Mouse (Mus musculus) embryonic facial prominence, embryonic 15.5 days (tissue): ENCODE measurements around the gene Cmip. TPM values are rescaled to one million over a fixed set of nuclear protein-coding genes. Genes with fewer than 3 reads are reported as not detected.

Source experiments
- ATAC-seq: fragments of 200-750 bp; cut with Nextera tagmentation; 2 replicates; pipeline ENCODE4 v1.8.0; 2017; ENCODE audit warnings: low read depth, moderate TSS enrichment; ENCODE audit not compliant: insufficient number of reproducible peaks, low FRiP score, low TSS enrichment
- H3K27ac ChIP-seq: fragments of 300-500 bp; sonication (generic); replicated peaks from 2 replicates; pipeline ENCODE4 v1.5.1; 2015; ENCODE audit warnings: mild to moderate bottlenecking, inconsistent platforms
- H3K27me3 ChIP-seq: fragments of 300-500 bp; sonication (generic); 2 replicates; pipeline ENCODE4 v1.6.1; 2015; ENCODE audit warnings: inconsistent platforms
- H3K36me3 ChIP-seq: fragments of 300-500 bp; sonication (generic); 2 replicates; pipeline ENCODE4 v1.6.1; 2015; ENCODE audit warnings: mild to moderate bottlenecking, inconsistent platforms
- H3K4me1 ChIP-seq: fragments of 300-500 bp; sonication (generic); 2 replicates; pipeline ENCODE4 v1.6.1; 2015; ENCODE audit warnings: inconsistent platforms
- H3K4me2 ChIP-seq: fragments of 300-500 bp; sonication (generic); replicated peaks from 2 replicates; pipeline ENCODE4 v1.6.1; 2015; ENCODE audit warnings: mild to moderate bottlenecking, inconsistent platforms
- H3K4me3 ChIP-seq: fragments of 300-500 bp; sonication (generic); replicated peaks from 2 replicates; pipeline ENCODE4 v1.5.1; 2015; ENCODE audit warnings: mild to moderate bottlenecking, inconsistent platforms
- H3K9ac ChIP-seq: fragments of 300-500 bp; sonication (generic); 2 replicates; pipeline ENCODE4 v1.6.1; 2015; ENCODE audit warnings: inconsistent platforms
- H3K9me3 ChIP-seq: fragments of 300-500 bp; sonication (generic); replicated peaks from 2 replicates; pipeline ENCODE4 v1.6.1; 2016; ENCODE audit warnings: inconsistent platforms
- whole genome bisulfite sequencing: fragments of 180-500 bp; shearing (Covaris S2); methylation state at CpG from one replicate; pipeline ENCODE4 v1.1.7; 2015; 5-methylcytosine and 5-hydroxymethylcytosine counted together
- polyA plus RNA-seq: library from polyadenylated mRNA; unstranded; fragments of >200 nt; fragmentation: Nextera tagmentation; extraction: Ambion mirVana; gene quantifications from 2 replicates; pipeline ENCODE4 v1.2.1, GENCODE M21; 2015

Cmip gene
- polyA plus RNA-seq, 1 experiment from 2014 or later: 25.9 TPM

GRCm38 (mm10) chr8:117451072-117451471 is 194.2 kb downstream of the Cmip start:
- WGBS: 83% methylated on average over 9 of the region's 9 CpGs

GRCm38 (mm10) chr8:117453974-117454373 is 197.1 kb downstream of the Cmip start:
- 73% methylated on average over 6 of the region's 6 CpGs for WGBS
- H3K36me3 ChIP-seq: peaks cover 88% of the 10 kb centered on the region
- no peak overlapping the region for H3K27ac ChIP-seq
- no peak overlapping the region for H3K9ac ChIP-seq
- no peaks in the 10 kb centered on the region for H3K9me3 ChIP-seq
- H3K4me2 ChIP-seq: no peak overlapping the region
- ATAC-seq: no peak
- H3K27me3 ChIP-seq: no peaks in the 10 kb centered on the region
- no peak overlapping the region for H3K4me3 ChIP-seq
- no peaks in the 10 kb centered on the region for H3K4me1 ChIP-seq

More at GRCm38 (mm10) chr8:117451072-117451471, 194.2 kb downstream of the Cmip start:
- no peak for ATAC-seq
- no peak overlapping the region for H3K9ac ChIP-seq
- peaks cover 91% of the 10 kb centered on the region for H3K36me3 ChIP-seq
- H3K4me3 ChIP-seq: no peak overlapping the region
- no peaks in the 10 kb centered on the region for H3K27me3 ChIP-seq
- no peak overlapping the region for H3K27ac ChIP-seq
- no peaks in the 10 kb centered on the region for H3K9me3 ChIP-seq
- no peak overlapping the region for H3K4me2 ChIP-seq
- H3K4me1 ChIP-seq: no peaks in the 10 kb centered on the region

GRCm38 (mm10) chr8:117454516-117455116 is 197.8 kb downstream of the Cmip start:
- WGBS: 82% methylated on average over 14 of the region's 14 CpGs
- Histone ChIP-seq H3K36me3 (peaks cover 82% of the 10 kb centered on the region), H3K4me3 (no peak overlapping the region), H3K27ac (no peak overlapping the region), H3K4me2 (no peak overlapping the region), H3K9ac (no peak overlapping the region), H3K27me3 (no peaks in the 10 kb centered on the region), H3K9me3 (no peaks in the 10 kb centered on the region), H3K4me1 (no peaks in the 10 kb centered on the region)
- no peak for ATAC-seq

- Histone ChIP-seq H3K27ac (no peak overlapping the region), H3K4me3 (no peak overlapping the region), H3K9me3 (no peaks in the 10 kb centered on the region), H3K4me1 (no peaks in the 10 kb centered on the region), H3K9ac (no peak overlapping the region), H3K36me3 (peaks cover 71% of the 10 kb centered on the region), H3K27me3 (no peaks in the 10 kb centered on the region), H3K4me2 (no peak overlapping the region)
- no peak for ATAC-seq
- 89% methylated on average over 6 of the region's 6 CpGs for WGBS
Observed at GRCm38 (mm10) chr8:117455701-117456100, 198.8 kb downstream of the Cmip start.

- no peak for ATAC-seq
- H3K27me3 ChIP-seq: no peaks in the 10 kb centered on the region
- H3K4me2 ChIP-seq: no peak overlapping the region
- WGBS: 33% methylated on average over 4 of the region's 5 CpGs
- no peaks in the 10 kb centered on the region for H3K9me3 ChIP-seq
- H3K27ac ChIP-seq: no peak overlapping the region
- no peak overlapping the region for H3K9ac ChIP-seq
- H3K36me3 ChIP-seq: peaks cover 46% of the 10 kb centered on the region
- H3K4me1 ChIP-seq: no peaks in the 10 kb centered on the region
- no peak overlapping the region for H3K4me3 ChIP-seq
Observed at GRCm38 (mm10) chr8:117458440-117458839, 201.6 kb downstream of the Cmip start.

GRCm38 (mm10) chr8:117462701-117463284 is 205.9 kb downstream of the Cmip start:
- Histone ChIP-seq H3K27ac (no peak overlapping the region), H3K36me3 (peaks cover 6% of the 10 kb centered on the region), H3K27me3 (no peaks in the 10 kb centered on the region), H3K4me1 (0 out of 2 replicates have a peak, but pooled peaks cover 3% of the 10 kb centered on the region), H3K4me3 (no peak overlapping the region), H3K9me3 (no peaks in the 10 kb centered on the region), H3K4me2 (no peak overlapping the region), H3K9ac (no peak overlapping the region)
- WGBS: 58% methylated on average over 11 of the region's 11 CpGs
- no peak for ATAC-seq

- no peak overlapping the region for H3K9ac ChIP-seq
- 0 out of 2 replicates have a peak, but pooled peaks cover 3% of the 10 kb centered on the region for H3K4me1 ChIP-seq
- WGBS: 97% methylated on average over 6 of the region's 6 CpGs
- no peaks in the 10 kb centered on the region for H3K36me3 ChIP-seq
- no peaks in the 10 kb centered on the region for H3K27me3 ChIP-seq
- H3K4me3 ChIP-seq: no peak overlapping the region
- no peak for ATAC-seq
- H3K9me3 ChIP-seq: no peaks in the 10 kb centered on the region
- H3K27ac ChIP-seq: no peak overlapping the region
- H3K4me2 ChIP-seq: no peak overlapping the region
Observed at GRCm38 (mm10) chr8:117464525-117464924, 207.7 kb downstream of the Cmip start.

- no peak overlapping the region for H3K4me3 ChIP-seq
- no peak overlapping the region for H3K9ac ChIP-seq
- H3K27me3 ChIP-seq: no peaks in the 10 kb centered on the region
- 31% methylated on average over 5 of the region's 5 CpGs for WGBS
- peak; percentile 75 for ATAC-seq
- H3K4me1 ChIP-seq: peaks cover 10% of the 10 kb centered on the region
- no peaks in the 10 kb centered on the region for H3K36me3 ChIP-seq
- no peak overlapping the region for H3K4me2 ChIP-seq
- no peak overlapping the region for H3K27ac ChIP-seq
- no peaks in the 10 kb centered on the region for H3K9me3 ChIP-seq
Observed at GRCm38 (mm10) chr8:117465250-117465649, 208.4 kb downstream of the Cmip start.

- Histone ChIP-seq H3K9me3 (no peaks in the 10 kb centered on the region), H3K9ac (no peak overlapping the region), H3K36me3 (no peaks in the 10 kb centered on the region), H3K4me2 (no peak overlapping the region), H3K27me3 (no peaks in the 10 kb centered on the region), H3K27ac (no peak overlapping the region), H3K4me3 (no peak overlapping the region), H3K4me1 (peaks cover 19% of the 10 kb centered on the region)
- WGBS: 83% methylated on average over 10 of the region's 10 CpGs
- ATAC-seq: no peak
Observed at GRCm38 (mm10) chr8:117467466-117467865, 210.6 kb downstream of the Cmip start.

GRCm38 (mm10) chr8:117469431-117470341 is 212.8 kb downstream of the Cmip start:
- peak overlapping the region; percentile 46 for H3K4me2 ChIP-seq
- no peak overlapping the region for H3K27ac ChIP-seq
- no peaks in the 10 kb centered on the region for H3K36me3 ChIP-seq
- H3K9me3 ChIP-seq: no peaks in the 10 kb centered on the region
- 0 out of 2 replicates have a peak overlapping the region, but pooled peaks have one; percentile 16 for H3K4me3 ChIP-seq
- peaks cover 19% of the 10 kb centered on the region for H3K4me1 ChIP-seq
- H3K27me3 ChIP-seq: no peaks in the 10 kb centered on the region
- 34% methylated on average over 16 of the region's 16 CpGs for WGBS
- 0 out of 2 replicates have a peak, but pooled peaks have one; percentile 6 for ATAC-seq
- H3K9ac ChIP-seq: no peak overlapping the region

GRCm38 (mm10) chr8:117470342-117470781 is 213.5 kb downstream of the Cmip start:
- 0% methylated on average over 10 of the region's 14 CpGs for WGBS
- H3K4me3 ChIP-seq: 0 out of 2 replicates have a peak overlapping the region, but pooled peaks have one; percentile 16
- ATAC-seq: peak; percentile 78

More at GRCm38 (mm10) chr8:117470342-117470781, 213.5 kb downstream of the Cmip start:
- Histone ChIP-seq H3K9ac (no peak overlapping the region), H3K4me1 (peaks cover 16% of the 10 kb centered on the region), H3K36me3 (no peaks in the 10 kb centered on the region), H3K27me3 (no peaks in the 10 kb centered on the region), H3K27ac (no peak overlapping the region), H3K4me2 (peak overlapping the region; percentile 46), H3K9me3 (no peaks in the 10 kb centered on the region)
